Mouse (Mus musculus) layer of hippocampus, adult 9-11 months (tissue): ENCODE results near the gene Nanp.

Experiments
- DNase-seq: peaks from one replicate; pipeline ENCODE4 v3.0.0; 2022

The Nanp gene

DNA sequence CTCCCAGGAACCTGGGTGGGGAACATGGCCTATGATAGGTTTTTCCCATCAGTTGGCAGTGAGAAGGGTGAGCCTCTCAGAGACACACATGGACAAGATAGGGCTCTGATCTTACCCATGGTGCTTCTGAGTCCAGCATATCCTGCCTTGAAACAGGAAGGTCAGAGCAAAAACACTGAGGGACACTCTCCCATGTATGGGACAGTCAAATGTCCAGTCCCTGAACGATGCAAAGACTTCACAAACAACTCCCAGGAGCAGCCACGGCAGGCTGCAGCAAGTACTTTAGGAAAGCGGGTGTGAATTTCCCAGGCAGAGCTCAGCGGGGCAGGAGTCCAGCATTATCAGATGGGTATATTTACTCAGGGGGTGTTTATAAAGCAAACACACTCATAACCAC, 43.9 kb downstream of the Nanp start:
- DNase-seq, result no peak

DNA sequence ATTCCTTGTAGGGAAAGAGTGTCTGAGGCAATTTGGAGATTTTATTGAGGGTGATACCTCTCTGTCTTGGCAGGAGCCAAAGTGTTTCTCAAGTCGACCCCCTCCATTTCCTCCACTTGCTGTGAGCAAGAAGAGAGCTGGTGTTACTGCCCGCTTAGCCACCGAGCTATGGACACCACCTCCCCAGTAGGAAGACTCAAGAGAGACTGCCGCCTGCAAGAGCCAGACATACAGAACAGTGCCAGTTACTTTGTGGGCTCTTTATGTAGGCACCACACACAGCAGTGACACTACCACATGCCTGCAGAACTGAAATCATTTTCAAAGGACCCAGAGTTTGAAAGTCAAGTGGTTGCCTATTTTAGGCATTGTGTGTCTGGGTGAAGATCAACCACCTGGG, 48.1 kb downstream of the Nanp start:
- no peak for DNase-seq

DNA sequence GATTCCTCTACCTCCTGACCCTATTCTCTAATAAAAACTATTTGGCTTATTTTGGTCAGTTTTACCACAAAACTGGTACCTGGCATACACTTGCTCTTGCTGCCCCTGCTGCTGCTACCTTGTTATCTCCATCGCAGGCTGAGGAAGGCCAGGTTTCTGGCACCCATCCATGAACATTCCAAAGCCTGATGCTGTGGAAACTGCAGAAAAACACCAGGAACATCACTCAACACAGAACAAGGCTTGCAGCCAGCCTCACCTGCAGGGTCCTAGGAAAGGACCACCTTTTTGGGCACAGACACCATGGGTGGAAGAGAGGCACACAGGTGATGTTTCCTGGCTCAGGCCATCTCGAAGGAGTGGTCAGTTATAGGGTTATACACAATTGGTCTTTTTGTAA, 48.7 kb downstream of the Nanp start:
- DNase-seq, result no peak

- no peak for DNase-seq
These were observed 53.8 kb downstream of the Nanp start for GRCm38 (mm10) chr2:150985359-150985758.

DNA sequence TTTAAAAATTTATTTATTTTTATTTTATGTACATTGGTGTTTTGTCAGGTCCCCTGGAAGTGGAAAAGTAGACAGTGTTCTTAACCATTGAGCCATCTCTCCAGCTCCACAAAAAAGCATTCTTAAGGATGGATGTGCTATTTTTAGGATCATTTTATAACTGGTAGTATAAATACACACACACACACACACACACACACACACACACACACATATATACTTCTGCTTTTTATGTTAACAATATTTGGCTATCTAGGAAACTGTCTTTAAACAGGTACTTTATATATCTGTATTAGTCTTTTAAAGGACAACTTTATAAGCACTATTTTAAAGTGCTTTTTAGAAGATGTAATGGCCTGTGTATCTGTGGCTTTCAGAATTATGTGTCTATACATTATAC, 57.1 kb downstream of the Nanp start:
- no peak for DNase-seq

DNA sequence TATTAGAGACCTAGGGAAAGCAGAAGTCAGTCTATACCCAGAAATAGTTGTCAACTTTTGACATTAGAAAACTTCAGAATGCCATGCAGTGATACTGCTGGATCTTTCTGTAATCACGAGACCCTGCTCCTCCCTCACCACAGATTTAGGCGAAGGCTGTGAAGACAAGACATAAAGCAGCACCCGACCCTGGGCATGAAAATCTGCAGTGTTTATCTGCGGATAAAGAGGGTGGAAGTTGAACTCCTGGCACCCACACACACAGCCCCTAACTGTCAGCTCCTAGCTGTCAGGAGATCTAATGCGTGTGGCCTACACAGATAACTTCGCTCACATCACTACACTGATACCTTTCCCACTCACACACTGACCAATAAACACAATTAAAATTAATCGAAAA, 57.7 kb downstream of the Nanp start:
- no peak for DNase-seq

DNA sequence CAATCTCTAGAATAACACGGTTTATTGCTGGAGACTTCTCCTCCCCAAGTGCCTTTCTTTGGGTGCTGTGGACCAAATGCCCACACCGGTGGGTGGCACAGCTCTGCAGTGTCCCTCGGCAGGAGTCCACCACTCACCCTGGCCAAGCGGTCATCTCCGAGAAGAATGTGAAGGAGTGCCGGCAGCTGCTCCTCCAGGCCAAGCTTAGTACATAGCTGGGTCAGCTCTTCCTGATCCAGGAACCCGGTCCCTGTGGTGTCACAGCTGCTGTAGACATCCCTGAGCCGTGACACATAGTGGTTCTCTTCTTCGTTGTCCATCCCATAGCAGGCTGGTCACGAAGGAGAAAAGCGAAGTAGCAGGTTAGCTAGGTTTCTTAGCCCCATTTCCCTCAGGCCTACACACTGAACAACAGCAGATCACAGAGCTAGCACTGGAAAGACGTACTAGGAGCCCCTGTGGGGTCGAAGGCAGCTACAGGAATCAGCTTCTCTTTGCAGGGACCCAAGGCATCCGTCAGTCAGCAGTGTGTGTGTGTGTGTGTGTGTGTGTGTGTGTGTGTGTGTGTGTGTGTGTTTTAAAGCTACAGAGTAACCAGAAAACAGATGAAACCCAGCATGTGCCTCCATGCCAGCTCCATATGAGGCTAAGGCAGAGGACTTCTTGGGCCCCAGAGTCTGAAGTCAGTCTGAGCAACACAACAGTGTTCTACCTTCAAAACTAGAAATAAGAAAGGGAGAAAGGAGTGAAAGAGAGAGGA, 59.2 kb downstream of the Nanp start:
- DNase-seq, result no peak
